Mouse (Mus musculus) olfactory bulb, adult 2 months (tissue): Measurements from ENCODE around the gene Cand2.

Source experiments
- CTCF ChIP-seq: fragments of 200-500 bp; IDR thresholded peaks from 2 replicates; pipeline ENCODE4 v1.5.1; 2012; ENCODE audit warnings: low read depth, mild to moderate bottlenecking, low read length, moderate library complexity; ENCODE audit not compliant: insufficient read depth
- POLR2A ChIP-seq: fragments of 200-500 bp; IDR thresholded peaks from 2 replicates; pipeline ENCODE4 v1.6.1; 2012; ENCODE audit warnings: mild to moderate bottlenecking, low read depth, low read length, moderate library complexity; ENCODE audit not compliant: insufficient read depth

DNA sequence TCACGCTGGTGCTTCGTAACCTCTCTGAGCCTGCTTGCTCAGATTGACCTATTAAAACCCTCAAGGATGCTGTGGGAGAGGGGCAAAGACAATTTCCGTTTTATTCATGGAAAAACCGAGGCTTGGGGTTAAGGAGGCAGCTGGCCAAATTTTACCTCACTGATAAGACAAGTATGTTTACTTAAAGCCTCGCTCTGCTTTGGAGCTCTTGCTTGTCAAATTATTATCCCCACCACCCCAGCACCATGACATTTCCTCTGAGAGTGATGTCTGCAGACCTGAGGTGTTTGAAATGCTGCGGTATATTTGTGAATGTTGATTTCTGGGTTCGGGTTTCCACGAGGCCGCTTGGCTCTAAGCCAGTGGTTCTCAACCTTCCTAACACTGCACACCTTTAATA, 2.0 kb downstream of the Cand2 start:
- TF ChIP-seq CTCF, result no peak
- TF ChIP-seq POLR2A, result no peak
